Mouse (Mus musculus) lung, adult 2 months (tissue): Measurements from ENCODE around the gene Hspb3.

Source experiments
- CTCF ChIP-seq: fragments of 200-500 bp; IDR thresholded peaks from 2 replicates; pipeline ENCODE4 v1.5.1; 2011; ENCODE audit warnings: mild to moderate bottlenecking, low read length, control low read depth; ENCODE audit not compliant: insufficient read depth
- POLR2A ChIP-seq: fragments of 200-500 bp; IDR thresholded peaks from 2 replicates; pipeline ENCODE4 v1.6.1; 2011; ENCODE audit warnings: low read depth, mild to moderate bottlenecking, control low read depth, low read length, borderline replicate concordance; ENCODE audit errors: extremely low read depth

- TF ChIP-seq CTCF (no peak), POLR2A (no peak)
Observed at GRCm38 (mm10) chr13:113701185-113701584, 37.7 kb upstream of the Hspb3 start.
